8 mouse cellular contexts compared by ENCODE assay signal in genomic region chr10:128097587-128097971, GRCm38 (mm10). TPM values are rescaled to one million over a fixed set of nuclear protein-coding genes. Genes with fewer than 3 reads are reported as not detected.
DNase-seq lines count a peak whose midpoint lies in the region; ATAC-seq and TF ChIP-seq lines count a peak whose summit lies in the region.

No protein-coding gene starts in this region.

- H3K36me3 ChIP-seq in G1E (replicated peaks) = peaks cover 20% of the 10 kb centered on the region
- no peaks in the 10 kb centered on the region for H3K36me3 ChIP-seq in forebrain, embryonic 14.5 days (ENCODE audit: control insufficient read depth, insufficient read depth, low read length)
- H3K36me3 ChIP-seq in hindbrain, embryonic 11.5 days (ENCODE audit: control insufficient read depth, insufficient read depth, low read length) = no peaks in the 10 kb centered on the region

- no peak for ATAC-seq in G1E (ENCODE audit: extremely low read depth, insufficient number of reproducible peaks, low FRiP score, poor library complexity, severe bottlenecking)
- ATAC-seq in forebrain, embryonic 14.5 days = peak; percentile 7; the same call in 1 of the 2 replicates
- ATAC-seq in hindbrain, embryonic 11.5 days (ENCODE audit: low FRiP score) = no peak
- ATAC-seq in erythroid progenitor cell, adult 5-6 weeks (replicated peaks; ENCODE audit: low FRiP score, poor library complexity, severe bottlenecking) = no peak

- WGBS in forebrain, embryonic 14.5 days = 1% methylated on average over 13 of the region's 13 CpGs
- 0% methylated on average over 13 of the region's 13 CpGs for WGBS in hindbrain, embryonic 11.5 days

- peaks cover 53% of the 10 kb centered on the region for H3K4me1 ChIP-seq in G1E (ENCODE audit: insufficient read depth, low read depth, low read length)
- H3K4me1 ChIP-seq in forebrain, embryonic 14.5 days (ENCODE audit: control insufficient read depth, insufficient read depth, low read length) = peaks cover 18% of the 10 kb centered on the region
- 0 out of 2 replicates have a peak, but pooled peaks cover 10% of the 10 kb centered on the region for H3K4me1 ChIP-seq in hindbrain, embryonic 11.5 days (replicated peaks; ENCODE audit: control insufficient read depth, insufficient read depth, low read length)

- no peaks in the 10 kb centered on the region for H3K9me3 ChIP-seq in G1E (replicated peaks)
- no peaks in the 10 kb centered on the region for H3K9me3 ChIP-seq in forebrain, embryonic 14.5 days (replicated peaks; ENCODE audit: control insufficient read depth, low read length)
- no peaks in the 10 kb centered on the region for H3K9me3 ChIP-seq in hindbrain, embryonic 11.5 days (ENCODE audit: control insufficient read depth, low read length)

- H3K9ac ChIP-seq in forebrain, embryonic 14.5 days (ENCODE audit: low read length) = peak overlapping the region; percentile 93
- H3K9ac ChIP-seq in hindbrain, embryonic 11.5 days (ENCODE audit: low read depth, low read length) = peak overlapping the region; percentile 89

- H3K27me3 ChIP-seq in G1E (ENCODE audit: insufficient read depth, low read length) = no peaks in the 10 kb centered on the region
- H3K27me3 ChIP-seq in forebrain, embryonic 14.5 days (replicated peaks; ENCODE audit: control insufficient read depth, insufficient read depth, low read length) = no peaks in the 10 kb centered on the region
- H3K27me3 ChIP-seq in hindbrain, embryonic 11.5 days (ENCODE audit: control insufficient read depth, insufficient read depth, low read length) = no peaks in the 10 kb centered on the region

- peak overlapping the region; percentile 62 for H3K4me2 ChIP-seq in forebrain, embryonic 14.5 days (ENCODE audit: low read length)
- peak overlapping the region; percentile 54 for H3K4me2 ChIP-seq in hindbrain, embryonic 11.5 days (replicated peaks; ENCODE audit: low read depth, low read length)

- no peak for TF ChIP-seq CTCF in G1E (IDR thresholded peaks at IDR 0.05; ENCODE audit: low read depth, low read length)

- H3K27ac ChIP-seq in forebrain, embryonic 14.5 days (ENCODE audit: low read depth, low read length) = peak overlapping the region; percentile 86
- peak overlapping the region; percentile 77 for H3K27ac ChIP-seq in hindbrain, embryonic 11.5 days (ENCODE audit: low read depth, low read length)

- DNase-seq in G1E (ENCODE audit: low spot score) = no peak
- peak; percentile 76 for DNase-seq in brain, adult 2 months (ENCODE audit: low read depth, low spot score)
- DNase-seq in forebrain, embryonic 14.5 days (ENCODE audit: low spot score) = peak; percentile 68
- DNase-seq in hindbrain, embryonic 11.5 days (ENCODE audit: low spot score) = peak; percentile 71
- DNase-seq in layer of hippocampus, postnatal 10 days (ENCODE audit: low spot score in 2 of 2) = peak; percentile 57 to 73
- DNase-seq in lung, postnatal 4 days = peak; percentile 75 to 77
- DNase-seq in right cerebral cortex, postnatal 25 days = peak; percentile 37

- H3K4me3 ChIP-seq in G1E (ENCODE audit: low read depth, low read length) = peak overlapping the region; percentile 89
- peak overlapping the region; percentile 99 for H3K4me3 ChIP-seq in forebrain, embryonic 14.5 days (ENCODE audit: low read depth, low read length)
- peak overlapping the region; percentile 100 for H3K4me3 ChIP-seq in hindbrain, embryonic 11.5 days (ENCODE audit: low read depth, low read length)

RNA-seq across cellular contexts. Expression of gene Baz2a, which starts 6.2 kb away (rescaled TPM):
- total RNA-seq in G1E (2014; fragmentation: Nextera tagmentation) (102 and 116 TPM in 2 replicates), G1E (2017) (14.8 and 16.6 TPM in 2 replicates)
- 24.8 and 34.7 TPM in 2 replicates for polyA plus RNA-seq in G1E (2012)
- 13.6 and 16.7 TPM in 2 replicates for polyA plus RNA-seq in forebrain, embryonic 14.5 days (2014; fragmentation: Nextera tagmentation; extraction: Ambion mirVana)
- polyA plus RNA-seq in hindbrain, embryonic 11.5 days (2014; fragmentation: Nextera tagmentation; extraction: Ambion mirVana) = 20.0 and 37.6 TPM in 2 replicates
- total RNA-seq in layer of hippocampus, postnatal 10 days (2021) = 10 to 100 TPM; 32.0 to 35.1 TPM
- total RNA-seq in erythroid progenitor cell, adult 5-6 weeks (2015; ENCODE audit: low replicate concordance) = 89.4 and 109 TPM in 2 replicates
- total RNA-seq in erythroid progenitor cell, adult 5-6 weeks (2017; ENCODE audit: low replicate concordance) = 87.9 and 88.6 TPM in 2 replicates

RNA-seq across cellular contexts. Expression of gene Atp5b, which starts 14.5 kb away (rescaled TPM):
- 2,076 and 2,077 TPM in 2 replicates for total RNA-seq in G1E (2014; fragmentation: Nextera tagmentation)
- total RNA-seq in G1E (2017) = 2,841 and 2,974 TPM in 2 replicates
- polyA plus RNA-seq in G1E (2012) = 1,412 and 1,783 TPM in 2 replicates
- 2,318 and 2,350 TPM in 2 replicates for polyA plus RNA-seq in forebrain, embryonic 14.5 days (2014; fragmentation: Nextera tagmentation; extraction: Ambion mirVana)
- 2,416 and 2,461 TPM in 2 replicates for polyA plus RNA-seq in hindbrain, embryonic 11.5 days (2014; fragmentation: Nextera tagmentation; extraction: Ambion mirVana)
- total RNA-seq in layer of hippocampus, postnatal 10 days (2021) = 1,000 to 10,000 TPM; 1,650 to 1,701 TPM
- total RNA-seq in erythroid progenitor cell, adult 5-6 weeks (2015; ENCODE audit: low replicate concordance) = 755 and 881 TPM in 2 replicates
- total RNA-seq in erythroid progenitor cell, adult 5-6 weeks (2017; ENCODE audit: low replicate concordance) = 598 and 1,019 TPM in 2 replicates

RNA-seq across cellular contexts. Expression of gene Ptges3, which starts 38.8 kb away (rescaled TPM):
- total RNA-seq in G1E (2014; fragmentation: Nextera tagmentation) (209 and 228 TPM in 2 replicates), G1E (2017) (269 and 315 TPM in 2 replicates)
- 268 and 269 TPM in 2 replicates for polyA plus RNA-seq in G1E (2012)
- 426 and 447 TPM in 2 replicates for polyA plus RNA-seq in forebrain, embryonic 14.5 days (2014; fragmentation: Nextera tagmentation; extraction: Ambion mirVana)
- polyA plus RNA-seq in hindbrain, embryonic 11.5 days (2014; fragmentation: Nextera tagmentation; extraction: Ambion mirVana) = 590 and 626 TPM in 2 replicates
- total RNA-seq in layer of hippocampus, postnatal 10 days (2021) = 100 to 1,000 TPM; 166 to 168 TPM
- 84.0 and 85.9 TPM in 2 replicates for total RNA-seq in erythroid progenitor cell, adult 5-6 weeks (2015; ENCODE audit: low replicate concordance)
- 87.1 and 111 TPM in 2 replicates for total RNA-seq in erythroid progenitor cell, adult 5-6 weeks (2017; ENCODE audit: low replicate concordance)
